Mouse (Mus musculus): ENCODE results near the gene Hapln1. TPM values are rescaled to one million over a fixed set of nuclear protein-coding genes. Genes with fewer than 3 reads are reported as not detected.

Hapln1 gene
- total and polyA plus RNA-seq, 2 experiments from 2014 or later: 1.1 to 4.5 TPM

GRCm38 (mm10) chr13:89564518-89564917 is 24.9 kb downstream of the Hapln1 start:
- ATAC-seq: no peak
- no peak overlapping the region for H3K9ac ChIP-seq
- WGBS: 70% methylated on average over 5 of the region's 5 CpGs
- H3K9me3 ChIP-seq (ENCODE audit: low read length): no peaks in the 10 kb centered on the region
- no peak overlapping the region for H3K4me2 ChIP-seq (ENCODE audit: low read depth)
- no peak overlapping the region for H3K4me3 ChIP-seq (ENCODE audit: low read depth, low read length)
- no peaks in the 10 kb centered on the region for H3K4me1 ChIP-seq (ENCODE audit: insufficient read depth)
- H3K36me3 ChIP-seq (ENCODE audit: insufficient read depth): no peaks in the 10 kb centered on the region
- H3K27me3 ChIP-seq (ENCODE audit: insufficient read depth, low read length): no peaks in the 10 kb centered on the region
- no peak for TF ChIP-seq CTCF (IDR thresholded peaks at IDR 0.05; ENCODE audit: low read depth)
- H3K27ac ChIP-seq (ENCODE audit: low read depth, low read length): no peak overlapping the region
- DNase-seq: no peak

- ATAC-seq (no peak), DNase-seq (no peak)
- Histone ChIP-seq H3K9me3 (ENCODE audit: low read length) (no peaks in the 10 kb centered on the region), H3K4me1 (ENCODE audit: insufficient read depth) (no peaks in the 10 kb centered on the region), H3K27ac (ENCODE audit: low read depth, low read length) (no peak overlapping the region), H3K4me2 (ENCODE audit: low read depth) (no peak overlapping the region), H3K9ac (no peak overlapping the region), H3K4me3 (ENCODE audit: low read depth, low read length) (no peak overlapping the region), H3K36me3 (ENCODE audit: insufficient read depth) (no peaks in the 10 kb centered on the region), H3K27me3 (ENCODE audit: insufficient read depth, low read length) (no peaks in the 10 kb centered on the region)
- no peak for TF ChIP-seq CTCF (IDR thresholded peaks at IDR 0.05; ENCODE audit: low read depth)
- WGBS: 91% methylated on average over 4 of the region's 4 CpGs
Measured at GRCm38 (mm10) chr13:89566300-89566699, 26.7 kb downstream of the Hapln1 start.

GRCm38 (mm10) chr13:89579115-89579514 is 39.5 kb downstream of the Hapln1 start:
- TF ChIP-seq CTCF (IDR thresholded peaks at IDR 0.05; ENCODE audit: low read depth): no peak
- no peak for DNase-seq
- H3K27ac ChIP-seq (ENCODE audit: low read depth, low read length): no peak overlapping the region
- no peak overlapping the region for H3K9ac ChIP-seq
- no peak overlapping the region for H3K4me2 ChIP-seq (ENCODE audit: low read depth)
- no peaks in the 10 kb centered on the region for H3K9me3 ChIP-seq (ENCODE audit: low read length)
- no peaks in the 10 kb centered on the region for H3K36me3 ChIP-seq (ENCODE audit: insufficient read depth)
- WGBS: 99% methylated on average over 2 of the region's 2 CpGs
- H3K27me3 ChIP-seq (ENCODE audit: insufficient read depth, low read length): no peaks in the 10 kb centered on the region
- no peak overlapping the region for H3K4me3 ChIP-seq (ENCODE audit: low read depth, low read length)
- ATAC-seq: no peak
- no peaks in the 10 kb centered on the region for H3K4me1 ChIP-seq (ENCODE audit: insufficient read depth)

GRCm38 (mm10) chr13:89583138-89583746 is 43.6 kb downstream of the Hapln1 start:
- TF ChIP-seq CTCF (IDR thresholded peaks at IDR 0.05; ENCODE audit: low read depth): no peak
- Histone ChIP-seq H3K27me3 (ENCODE audit: insufficient read depth, low read length) (no peaks in the 10 kb centered on the region), H3K4me2 (ENCODE audit: low read depth) (no peak overlapping the region), H3K4me1 (ENCODE audit: insufficient read depth) (no peaks in the 10 kb centered on the region), H3K9me3 (ENCODE audit: low read length) (no peaks in the 10 kb centered on the region), H3K27ac (ENCODE audit: low read depth, low read length) (no peak overlapping the region), H3K4me3 (ENCODE audit: low read depth, low read length) (no peak overlapping the region), H3K36me3 (ENCODE audit: insufficient read depth) (no peaks in the 10 kb centered on the region), H3K9ac (no peak overlapping the region)
- 58% methylated on average over 4 of the region's 4 CpGs for WGBS
- DNase-seq (no peak), ATAC-seq (no peak)

- H3K9me3 ChIP-seq (ENCODE audit: low read length): no peaks in the 10 kb centered on the region
- no peaks in the 10 kb centered on the region for H3K4me1 ChIP-seq (ENCODE audit: insufficient read depth)
- H3K4me2 ChIP-seq (ENCODE audit: low read depth): no peak overlapping the region
- H3K4me3 ChIP-seq (ENCODE audit: low read depth, low read length): no peak overlapping the region
- ATAC-seq: no peak
- H3K36me3 ChIP-seq (ENCODE audit: insufficient read depth): no peaks in the 10 kb centered on the region
- no peaks in the 10 kb centered on the region for H3K27me3 ChIP-seq (ENCODE audit: insufficient read depth, low read length)
- H3K9ac ChIP-seq: no peak overlapping the region
- no peak overlapping the region for H3K27ac ChIP-seq (ENCODE audit: low read depth, low read length)
- TF ChIP-seq CTCF (IDR thresholded peaks at IDR 0.05; ENCODE audit: low read depth): no peak
- DNase-seq: no peak
- 44% methylated on average over 10 of the region's 10 CpGs for whole genome bisulfite sequencing
Measured at GRCm38 (mm10) chr13:89583747-89584738, 44.4 kb downstream of the Hapln1 start.

GRCm38 (mm10) chr13:89585144-89585543 is 45.5 kb downstream of the Hapln1 start:
- H3K4me2 ChIP-seq (ENCODE audit: low read depth): no peak overlapping the region
- TF ChIP-seq CTCF (IDR thresholded peaks at IDR 0.05; ENCODE audit: low read depth): no peak
- WGBS: 26% methylated on average over 1 of the region's 1 CpGs

GRCm38 (mm10) chr13:89595105-89595504 is 55.5 kb downstream of the Hapln1 start:
- H3K9me3 ChIP-seq (ENCODE audit: low read length): no peaks in the 10 kb centered on the region
- no peak overlapping the region for H3K9ac ChIP-seq
- no peaks in the 10 kb centered on the region for H3K4me1 ChIP-seq (ENCODE audit: insufficient read depth)
- H3K36me3 ChIP-seq (ENCODE audit: insufficient read depth): no peaks in the 10 kb centered on the region
- WGBS: 38% methylated on average over 4 of the region's 4 CpGs
- H3K4me2 ChIP-seq (ENCODE audit: low read depth): no peak overlapping the region
- ATAC-seq (no peak), DNase-seq (no peak)
- no peaks in the 10 kb centered on the region for H3K27me3 ChIP-seq (ENCODE audit: insufficient read depth, low read length)
- no peak overlapping the region for H3K4me3 ChIP-seq (ENCODE audit: low read depth, low read length)
- no peak for TF ChIP-seq CTCF (IDR thresholded peaks at IDR 0.05; ENCODE audit: low read depth)
- H3K27ac ChIP-seq (ENCODE audit: low read depth, low read length): no peak overlapping the region

More at GRCm38 (mm10) chr13:89585144-89585543, 45.5 kb downstream of the Hapln1 start:
- no peak for DNase-seq
- no peaks in the 10 kb centered on the region for H3K9me3 ChIP-seq (ENCODE audit: low read length)
- no peaks in the 10 kb centered on the region for H3K4me1 ChIP-seq (ENCODE audit: insufficient read depth)
- no peak overlapping the region for H3K9ac ChIP-seq
- no peak overlapping the region for H3K27ac ChIP-seq (ENCODE audit: low read depth, low read length)
- no peak for ATAC-seq
- no peak overlapping the region for H3K4me3 ChIP-seq (ENCODE audit: low read depth, low read length)
- H3K36me3 ChIP-seq (ENCODE audit: insufficient read depth): no peaks in the 10 kb centered on the region
- H3K27me3 ChIP-seq (ENCODE audit: insufficient read depth, low read length): no peaks in the 10 kb centered on the region

Data from forebrain, postnatal 0 days (tissue).